9 mouse cellular contexts compared by ENCODE assay signal in genomic region chr1:58961152-58961893, GRCm38 (mm10). TPM values are rescaled to one million over a fixed set of nuclear protein-coding genes. Genes with fewer than 3 reads are reported as not detected.
A peak's percentile ranks its signal among the peaks of the same experiment; 100 is the strongest.
DNase-seq lines count a peak whose midpoint lies in the region; ATAC-seq lines count a peak whose summit lies in the region.
"Had no signal": no experiment of that assay in that cellular context is flagged by ENCODE, and none has a peak within 500 bp of the region (broad histone marks: within the 10 kb centered on the region; RNA-seq: fewer than 3 reads in every experiment).

No protein-coding gene starts in this region.

- DNase-seq in heart, embryonic 10.5 days (ENCODE audit: low spot score), result no peak
- DNase-seq in heart, postnatal 25 days (ENCODE audit: low spot score), result no peak
- DNase-seq in Muller cell, postnatal 12 days (ENCODE audit: inconsistent ontology term), result peak; percentile 36
- DNase-seq in gonadal fat pad, adult 2 months (ENCODE audit: low read depth), result peak; percentile 60
- no peak for DNase-seq in frontal cortex, postnatal 36 days (ENCODE audit: low spot score in 2 of 2)
- no peak for DNase-seq in gastrocnemius, postnatal 14 days
- DNase-seq: cerebellum, postnatal 25 days had no signal

- no peak for ATAC-seq in liver, embryonic 12.5 days
- no peak for ATAC-seq in intestine, embryonic 15.5 days

- intact Hi-C loops in heart, postnatal 25 days (cut with DNase I), result loop anchor here (1.0 kb wide), 1 partner anchor 34 kb away; no protein-coding TSS in a partner anchor
- intact Hi-C loops in gastrocnemius, postnatal 14 days (cut with DNase I; ENCODE audit: low total_unique reads), result no loop called here

- H3K36me3 ChIP-seq in heart, embryonic 10.5 days, result no peaks in the 10 kb centered on the region
- peaks cover 42% of the 10 kb centered on the region for H3K36me3 ChIP-seq in liver, embryonic 12.5 days
- no peaks in the 10 kb centered on the region for H3K36me3 ChIP-seq in intestine, embryonic 15.5 days

- peak overlapping the region; percentile 59 for H3K4me2 ChIP-seq in liver, embryonic 12.5 days
- no peak overlapping the region for H3K4me2 ChIP-seq in intestine, embryonic 15.5 days (replicated peaks)

- no peak overlapping the region for H3K4me3 ChIP-seq in heart, embryonic 10.5 days
- H3K4me3 ChIP-seq in liver, embryonic 12.5 days, result peak overlapping the region; percentile 18
- no peak overlapping the region for H3K4me3 ChIP-seq in intestine, embryonic 15.5 days (replicated peaks)

- H3K9ac ChIP-seq in liver, embryonic 12.5 days, result peak overlapping the region; percentile 72
- H3K9ac ChIP-seq in intestine, embryonic 15.5 days, result no peak overlapping the region

- H3K27ac ChIP-seq in heart, embryonic 10.5 days, result peak overlapping the region; percentile 72; the same call in 1 of the 2 replicates
- peak overlapping the region; percentile 97 for H3K27ac ChIP-seq in liver, embryonic 12.5 days
- H3K27ac ChIP-seq in intestine, embryonic 15.5 days, result no peak overlapping the region

- no peaks in the 10 kb centered on the region for H3K9me3 ChIP-seq in heart, embryonic 10.5 days
- no peaks in the 10 kb centered on the region for H3K9me3 ChIP-seq in liver, embryonic 12.5 days (replicated peaks)
- no peaks in the 10 kb centered on the region for H3K9me3 ChIP-seq in intestine, embryonic 15.5 days

- peaks cover 56% of the 10 kb centered on the region for H3K4me1 ChIP-seq in heart, embryonic 10.5 days
- peaks cover 97% of the 10 kb centered on the region for H3K4me1 ChIP-seq in liver, embryonic 12.5 days
- no peaks in the 10 kb centered on the region for H3K4me1 ChIP-seq in intestine, embryonic 15.5 days (replicated peaks)

- H3K27me3 ChIP-seq in heart, embryonic 10.5 days (ENCODE audit: insufficient read depth, poor library complexity, severe bottlenecking), result no peaks in the 10 kb centered on the region
- H3K27me3 ChIP-seq in liver, embryonic 12.5 days (replicated peaks), result no peaks in the 10 kb centered on the region
- H3K27me3 ChIP-seq in intestine, embryonic 15.5 days (replicated peaks), result no peaks in the 10 kb centered on the region

- 60% methylated on average over 12 of the region's 12 CpGs for WGBS in heart, embryonic 10.5 days
- WGBS in liver, embryonic 12.5 days (ENCODE audit: insufficient replicate concordance), result 64% methylated on average over 12 of the region's 12 CpGs
- WGBS in intestine, embryonic 15.5 days, result 48% methylated on average over 12 of the region's 12 CpGs

RNA-seq across cellular contexts. Expression of gene Trak2, which starts 11.9 kb away (rescaled TPM):
- polyA plus RNA-seq in heart, embryonic 10.5 days (2016; fragmentation: Nextera tagmentation; extraction: Ambion mirVana), result 19.6 and 34.1 TPM in 2 replicates
- total RNA-seq in heart, postnatal 25 days (2021), result 100 to 1,000 TPM; 185 to 192 TPM
- 27.9 and 28.6 TPM in 2 replicates for polyA plus RNA-seq in gonadal fat pad, adult 2 months (2012; rRNA removed)
- polyA plus RNA-seq in liver, embryonic 12.5 days (2016; fragmentation: Nextera tagmentation; extraction: Ambion mirVana), result 56.5 and 59.8 TPM in 2 replicates
- polyA plus RNA-seq in intestine, embryonic 15.5 days (2015; fragmentation: Nextera tagmentation; extraction: Ambion mirVana), result 11.5 and 12.0 TPM in 2 replicates
- 10 to 100 TPM; 53.2 to 58.7 TPM for total RNA-seq in gastrocnemius, postnatal 14 days (2021)

RNA-seq across cellular contexts. Expression of gene Stradb, which starts 12.0 kb away (rescaled TPM):
- polyA plus RNA-seq in heart, embryonic 10.5 days (2016; fragmentation: Nextera tagmentation; extraction: Ambion mirVana), result 22.8 and 23.8 TPM in 2 replicates
- 10 to 100 TPM; 55.0 to 57.1 TPM for total RNA-seq in heart, postnatal 25 days (2021)
- polyA plus RNA-seq in gonadal fat pad, adult 2 months (2012; rRNA removed), result 24.2 and 24.5 TPM in 2 replicates
- polyA plus RNA-seq in liver, embryonic 12.5 days (2016; fragmentation: Nextera tagmentation; extraction: Ambion mirVana), result 37.5 and 38.4 TPM in 2 replicates
- 21.3 and 23.1 TPM in 2 replicates for polyA plus RNA-seq in intestine, embryonic 15.5 days (2015; fragmentation: Nextera tagmentation; extraction: Ambion mirVana)
- 10 to 100 TPM; 78.1 to 80.1 TPM for total RNA-seq in gastrocnemius, postnatal 14 days (2021)

Comparison
In these comparisons a context has a peak if more than half of its experiments do, and no peak if none do; other contexts are left out.
1. DNase-seq: peak in Muller cell, postnatal 12 days (single experiment) and gonadal fat pad, adult 2 months (single experiment); none in heart, embryonic 10.5 days (single experiment), heart, postnatal 25 days (single experiment), frontal cortex, postnatal 36 days (0 of 2) and gastrocnemius, postnatal 14 days (single experiment).